Mouse (Mus musculus): Measurements from ENCODE around the gene Grid1.

- no peak for TF ChIP-seq CTCF (IDR thresholded peaks at IDR 0.05; ENCODE audit: low read depth, low read length)
- no peak for TF ChIP-seq TAL1 (conservative IDR thresholded peaks at IDR 0.05; ENCODE audit: low read depth, low read length)
Observed at GRCm38 (mm10) chr14:35209444-35209843, 389.5 kb downstream of the Grid1 start.
